Mouse (Mus musculus) megakaryocyte, embryonic 14.5 days (primary cell): ENCODE data around the gene Zfp691.

Experiments
- FLI1 ChIP-seq: IDR thresholded peaks from 2 replicates; pipeline ENCODE4 v1.6.1; 2012; ENCODE audit warnings: low read length, inconsistent platforms, mixed read lengths
- GATA1 ChIP-seq: IDR thresholded peaks from 3 replicates; pipeline ENCODE4 v1.6.1; 2012; ENCODE audit warnings: mixed read lengths, low read length, inconsistent platforms, borderline replicate concordance

DNA sequence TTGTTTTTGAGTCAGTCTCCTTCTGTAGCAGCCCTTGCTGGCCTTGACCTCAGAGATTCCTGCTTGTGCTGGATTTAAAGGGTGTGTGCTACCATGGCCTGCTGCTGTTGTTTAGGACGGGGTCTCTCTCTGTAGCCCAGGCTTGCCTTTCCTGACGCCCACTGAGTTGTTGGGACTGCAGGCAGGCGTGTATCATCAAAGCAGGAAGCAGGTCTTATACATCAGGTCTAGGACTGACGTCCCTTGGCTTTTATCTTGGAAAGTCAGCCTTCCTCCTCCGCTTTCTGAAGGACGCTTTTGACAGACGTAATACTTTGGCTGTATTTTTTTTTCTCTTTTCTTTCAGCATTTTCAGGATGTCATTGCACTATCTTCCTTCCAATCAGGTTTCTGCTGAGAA lies 8.1 kb downstream of the Zfp691 start:
- TF ChIP-seq GATA1: no peak
- no peak for TF ChIP-seq FLI1
